Mouse (Mus musculus) cerebellum, adult 2 months (tissue): Measurements from ENCODE around the gene Nrxn3. TPM values are rescaled to one million over a fixed set of nuclear protein-coding genes. Genes with fewer than 3 reads are reported as not detected.

Experiments used
- DNase-seq, 2 experiments: peaks; one replicate each; pipeline ENCODE4 v3.0.0; 2021
- H3K27ac ChIP-seq: fragments of 200-500 bp; 2 replicates; pipeline ENCODE4 v1.5.1; 2012; ENCODE audit warnings: low read length, control low read depth, inconsistent platforms; ENCODE audit not compliant: insufficient read depth
- H3K27me3 ChIP-seq: fragments of 200-500 bp; 2 replicates; pipeline ENCODE4 v1.6.1; 2012; ENCODE audit warnings: inconsistent platforms, mild to moderate bottlenecking, low read length, moderate library complexity; ENCODE audit not compliant: control insufficient read depth, insufficient read depth
- H3K4me1 ChIP-seq: fragments of 200-500 bp; 2 replicates; pipeline ENCODE4 v1.6.1; 2011; ENCODE audit warnings: low read length; ENCODE audit not compliant: control insufficient read depth, insufficient read depth
- H3K4me3 ChIP-seq: fragments of 200-500 bp; replicated peaks from 2 replicates; pipeline ENCODE3; 2011; ENCODE audit warnings: mild to moderate bottlenecking, low read depth, low read length, control low read depth; ENCODE audit not compliant: insufficient read depth
- CTCF ChIP-seq: fragments of 200-500 bp; IDR thresholded peaks from 2 replicates; pipeline ENCODE4 v1.5.1; 2011; ENCODE audit warnings: low read depth, mild to moderate bottlenecking, control low read depth, low read length, moderate library complexity, borderline replicate concordance; ENCODE audit not compliant: insufficient read depth
- POLR2A ChIP-seq: fragments of 200-500 bp; IDR thresholded peaks from 2 replicates; pipeline ENCODE4 v1.6.1; 2011; ENCODE audit warnings: low read length, control low read depth, borderline replicate concordance; ENCODE audit not compliant: insufficient read depth
- WGBS: fragments of 180-500 bp; shearing (Covaris S2); methylation state at CpG from one replicate; pipeline ENCODE4 v1.1.7; 2018; 5-methylcytosine and 5-hydroxymethylcytosine counted together
- polyA plus RNA-seq: library from polyadenylated mRNA; depleted of rRNA; stranded (reverse); fragments of >200 nt; gene quantifications from 2 replicates; pipeline ENCODE4 v1.2.3, GENCODE M21; 2012

The Nrxn3 gene
- polyA plus RNA-seq, 1 experiment: 101 TPM

DNA sequence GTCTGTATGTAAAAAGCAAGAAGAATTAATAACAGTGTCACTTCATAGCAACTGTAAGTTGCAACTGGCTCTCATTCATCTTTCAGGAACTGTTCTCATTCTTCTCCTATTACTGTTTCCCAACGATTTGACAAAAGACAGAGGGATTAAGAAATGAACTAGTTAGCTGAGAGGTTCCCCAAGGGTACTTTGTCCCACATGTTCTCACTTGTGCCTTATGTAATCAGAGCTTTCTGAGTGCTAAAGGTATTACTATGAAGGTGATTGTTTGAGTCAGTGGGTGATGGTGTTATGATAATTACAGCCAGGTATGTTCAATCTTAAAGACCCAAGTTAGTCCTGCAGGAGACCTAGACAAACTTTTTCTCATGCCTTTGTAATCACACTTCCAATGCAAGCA is 918.8 kb downstream of the Nrxn3 start:
- TF ChIP-seq CTCF (no peak), POLR2A (no peak)
- 39% methylated on average over 1 of the region's 1 CpGs for WGBS
- Histone ChIP-seq H3K4me1 (no peaks in the 10 kb centered on the region), H3K27me3 (no peaks in the 10 kb centered on the region), H3K4me3 (no peak overlapping the region), H3K27ac (no peak overlapping the region)
- DNase-seq: no peak

DNA sequence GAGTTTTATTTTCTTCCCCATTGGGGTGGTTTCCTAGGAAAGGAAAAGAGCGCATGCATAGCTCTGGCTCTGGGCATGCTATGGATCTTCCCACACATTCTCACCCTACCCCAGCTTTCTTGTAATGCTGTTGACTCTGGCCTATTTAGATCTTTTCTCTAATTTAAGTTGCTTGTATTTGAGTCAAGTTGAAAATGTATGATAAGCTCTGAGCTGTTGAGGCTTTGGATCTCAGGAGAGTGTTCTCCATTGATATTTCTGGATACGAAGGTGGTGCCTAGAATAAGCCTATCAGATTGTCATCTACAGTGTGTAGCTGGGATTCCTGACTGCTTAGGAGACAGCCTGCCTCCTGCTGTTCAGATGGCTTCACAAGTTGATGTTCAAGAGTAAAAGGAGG is 930.5 kb downstream of the Nrxn3 start:
- TF ChIP-seq CTCF: no peak
- no peak for TF ChIP-seq POLR2A
- WGBS: 89% methylated on average over 2 of the region's 2 CpGs
- Histone ChIP-seq H3K27ac (no peak overlapping the region), H3K4me3 (no peak overlapping the region), H3K4me1 (no peaks in the 10 kb centered on the region), H3K27me3 (no peaks in the 10 kb centered on the region)
- no peak for DNase-seq

- Histone ChIP-seq H3K27me3 (no peaks in the 10 kb centered on the region), H3K27ac (no peak overlapping the region), H3K4me3 (no peak overlapping the region), H3K4me1 (no peaks in the 10 kb centered on the region)
- 34% methylated on average over 3 of the region's 3 CpGs for WGBS
- DNase-seq: no peak
- TF ChIP-seq POLR2A (no peak), CTCF (no peak)
These were observed 938.5 kb downstream of the Nrxn3 start for GRCm38 (mm10) chr12:89661219-89661618.

DNA sequence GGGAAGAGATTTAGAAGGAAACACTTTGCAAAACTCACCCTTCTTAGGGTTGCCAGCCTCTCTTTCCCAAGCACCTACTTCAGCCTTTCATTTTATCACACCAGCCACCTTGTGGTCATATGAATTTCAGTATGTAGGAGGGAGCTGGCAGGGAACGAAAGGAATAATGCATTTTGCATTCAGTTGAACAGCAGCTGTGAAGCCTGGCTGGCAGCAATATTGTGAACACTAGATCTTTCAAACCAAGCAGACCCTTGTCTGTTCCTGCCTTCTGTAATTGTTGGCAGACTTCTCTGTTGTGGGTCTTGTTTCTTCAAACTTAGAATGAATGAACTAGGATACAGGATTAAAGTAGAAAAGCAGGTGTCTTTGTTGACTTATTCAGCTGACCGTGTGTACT is 946.2 kb downstream of the Nrxn3 start:
- 37% methylated on average over 2 of the region's 2 CpGs for WGBS
- H3K4me1 ChIP-seq: no peaks in the 10 kb centered on the region
- no peak for DNase-seq
- H3K27me3 ChIP-seq: no peaks in the 10 kb centered on the region
- H3K27ac ChIP-seq: no peak overlapping the region
- TF ChIP-seq CTCF (no peak), POLR2A (no peak)
- no peak overlapping the region for H3K4me3 ChIP-seq

DNA sequence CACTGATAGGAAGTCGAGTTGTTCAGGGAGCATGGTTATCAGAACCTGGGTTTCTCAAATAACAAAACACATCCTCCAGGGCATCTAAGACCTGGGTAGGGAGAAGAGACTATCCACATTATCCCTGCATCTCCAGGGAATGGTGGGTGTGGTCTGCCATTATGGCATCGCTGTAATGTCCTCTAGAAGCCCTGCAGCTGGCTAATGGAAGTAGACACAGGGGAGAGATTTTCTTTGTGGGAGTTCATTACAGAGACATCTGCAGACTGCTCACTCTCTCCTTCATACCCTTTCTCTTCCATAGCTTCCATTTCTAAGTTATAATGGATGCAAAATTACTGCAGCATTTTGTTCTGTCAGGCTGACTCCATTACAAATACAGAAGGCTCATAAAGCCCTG is 950.1 kb downstream of the Nrxn3 start:
- Histone ChIP-seq H3K4me1 (no peaks in the 10 kb centered on the region), H3K27ac (no peak overlapping the region), H3K27me3 (no peaks in the 10 kb centered on the region), H3K4me3 (no peak overlapping the region)
- no peak for TF ChIP-seq POLR2A
- no peak for TF ChIP-seq CTCF
- 81% methylated on average over 2 of the region's 2 CpGs for WGBS
- DNase-seq: no peak

- no peak for TF ChIP-seq CTCF
- no peak for TF ChIP-seq POLR2A
- no peak overlapping the region for H3K4me3 ChIP-seq
- 93% methylated on average over 2 of the region's 2 CpGs for WGBS
- no peaks in the 10 kb centered on the region for H3K27me3 ChIP-seq
- DNase-seq: no peak
- H3K4me1 ChIP-seq: peaks cover 9% of the 10 kb centered on the region; the same call in 1 of the 2 replicates
- no peak overlapping the region for H3K27ac ChIP-seq
These were observed 963.0 kb downstream of the Nrxn3 start for GRCm38 (mm10) chr12:89685633-89686032.

DNA sequence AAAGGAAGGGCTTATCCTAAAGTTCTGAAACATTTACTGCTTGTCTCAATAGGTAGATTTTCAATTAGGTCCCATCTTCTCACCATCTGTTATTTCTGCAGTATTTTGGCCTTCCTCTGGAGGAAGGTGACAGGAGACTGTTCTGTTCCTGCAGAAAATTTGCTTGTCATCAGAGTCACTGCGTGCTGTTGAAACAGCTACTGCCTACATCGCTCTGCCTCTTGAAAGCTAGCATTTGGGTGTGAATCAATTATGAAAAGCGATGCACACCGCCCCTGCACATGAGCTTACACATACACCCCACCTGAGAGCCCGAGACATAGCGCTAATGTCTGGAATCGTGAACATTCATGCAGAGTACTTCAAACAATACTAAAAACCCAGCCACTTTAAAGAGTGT is 966.4 kb downstream of the Nrxn3 start:
- DNase-seq: peak; percentile 59 to 63
- no peak for TF ChIP-seq CTCF
- Histone ChIP-seq H3K4me1 (peaks cover 9% of the 10 kb centered on the region; the same call in 1 of the 2 replicates), H3K27me3 (no peaks in the 10 kb centered on the region), H3K27ac (peak overlapping the region; percentile 55; the same call in 1 of the 2 replicates), H3K4me3 (no peak overlapping the region)
- 58% methylated on average over 7 of the region's 7 CpGs for WGBS

GRCm38 (mm10) chr12:89699469-89699868 is 976.8 kb downstream of the Nrxn3 start:
- no peak for DNase-seq
- Histone ChIP-seq H3K4me1 (peaks cover 11% of the 10 kb centered on the region), H3K4me3 (no peak overlapping the region), H3K27ac (no peak overlapping the region), H3K27me3 (no peaks in the 10 kb centered on the region)
- 63% methylated on average over 4 of the region's 4 CpGs for WGBS
- no peak for TF ChIP-seq POLR2A
- TF ChIP-seq CTCF: no peak
